Mouse (Mus musculus): ENCODE measurements around the gene Tox2.

GRCm38 (mm10) chr2:163300069-163301060, 97.4 kb downstream of the Tox2 start:
- no peak for TF ChIP-seq GATA1 (IDR thresholded peaks at IDR 0.05; ENCODE audit: borderline replicate concordance, low read length)
- no peak for TF ChIP-seq FLI1 (IDR thresholded peaks at IDR 0.05; ENCODE audit: low read length)

All from megakaryocyte, embryonic 14.5 days (primary cell).